Mouse (Mus musculus) midbrain, postnatal 0 days (tissue): ENCODE measurements around the gene Gm20388. TPM values are rescaled to one million over a fixed set of nuclear protein-coding genes. Genes with fewer than 3 reads are reported as not detected.
A peak's percentile ranks its signal among the peaks of the same experiment; 100 is the strongest.

Experiments used
- ATAC-seq: fragments of 200-750 bp; cut with Nextera tagmentation; 2 replicates; pipeline ENCODE4 v1.8.0; 2017; ENCODE audit warnings: moderate number of reproducible peaks, mild to moderate bottlenecking, moderate TSS enrichment, moderate library complexity; ENCODE audit not compliant: low FRiP score
- DNase-seq: peaks from one replicate; pipeline ENCODE4 v3.0.0-alpha.2; 2015; ENCODE audit warnings: low spot score
- H3K27ac ChIP-seq: fragments of 300-500 bp; sonication (generic); 2 replicates; pipeline ENCODE4 v1.5.1; 2014; ENCODE audit warnings: low read depth, mild to moderate bottlenecking, low read length, mixed read lengths
- H3K27me3 ChIP-seq: fragments of 300-500 bp; sonication (generic); 2 replicates; pipeline ENCODE4 v1.6.1; 2014; ENCODE audit warnings: low read length, control low read depth, mixed read lengths; ENCODE audit not compliant: insufficient read depth
- H3K36me3 ChIP-seq: fragments of 300-500 bp; sonication (generic); 2 replicates; pipeline ENCODE4 v1.6.1; 2014; ENCODE audit warnings: low read length, control low read depth, mixed read lengths; ENCODE audit not compliant: insufficient read depth
- H3K4me1 ChIP-seq: fragments of 300-500 bp; sonication (generic); 2 replicates; pipeline ENCODE4 v1.6.1; 2014; ENCODE audit warnings: mild to moderate bottlenecking, control low read depth, antibody characterized with exemption, low read length, mixed read lengths; ENCODE audit not compliant: insufficient read depth
- H3K4me2 ChIP-seq: fragments of 300-500 bp; sonication (generic); 2 replicates; pipeline ENCODE4 v1.6.1; 2014; ENCODE audit warnings: low read depth, mild to moderate bottlenecking, low read length, mixed read lengths; ENCODE audit not compliant: poor library complexity, severe bottlenecking
- H3K4me3 ChIP-seq: fragments of 300-500 bp; sonication (generic); 2 replicates; pipeline ENCODE4 v1.5.1; 2014; ENCODE audit warnings: low read depth, mild to moderate bottlenecking, low read length, moderate library complexity
- H3K9ac ChIP-seq: fragments of 300-500 bp; sonication (generic); replicated peaks from 2 replicates; pipeline ENCODE4 v1.6.1; 2014; ENCODE audit warnings: mild to moderate bottlenecking, low read length, moderate library complexity, mixed read lengths; ENCODE audit not compliant: poor library complexity, severe bottlenecking
- H3K9me3 ChIP-seq: fragments of 300-500 bp; sonication (generic); 2 replicates; pipeline ENCODE4 v1.6.1; 2016; ENCODE audit warnings: low read length, control low read depth
- CTCF ChIP-seq: IDR thresholded peaks from 2 replicates; pipeline ENCODE4 v1.5.1; 2016; ENCODE audit warnings: antibody characterized with exemption, mild to moderate bottlenecking
- WGBS: fragments of 180-500 bp; shearing (Covaris S2); extraction: QIAGEN DNeasy Blood & Tissue Kit; methylation state at CpG from one replicate; pipeline ENCODE4 v1.1.7; 2014; 5-methylcytosine and 5-hydroxymethylcytosine counted together
- polyA plus RNA-seq: library from polyadenylated mRNA; unstranded; fragments of >200 nt; fragmentation: Nextera tagmentation; extraction: Ambion mirVana; gene quantifications from 2 replicates; pipeline ENCODE4 v1.2.1, GENCODE M21; 2015
- total RNA-seq: library from RNA; depleted of rRNA; stranded (reverse); fragments of >200 nt; gene quantifications from 2 replicates; pipeline ENCODE4 v1.2.3, GENCODE M21; 2014

Gm20388 gene
- total and polyA plus RNA-seq, 2 experiments from 2014 or later, result 74.2 TPM; not detected in 1

DNA sequence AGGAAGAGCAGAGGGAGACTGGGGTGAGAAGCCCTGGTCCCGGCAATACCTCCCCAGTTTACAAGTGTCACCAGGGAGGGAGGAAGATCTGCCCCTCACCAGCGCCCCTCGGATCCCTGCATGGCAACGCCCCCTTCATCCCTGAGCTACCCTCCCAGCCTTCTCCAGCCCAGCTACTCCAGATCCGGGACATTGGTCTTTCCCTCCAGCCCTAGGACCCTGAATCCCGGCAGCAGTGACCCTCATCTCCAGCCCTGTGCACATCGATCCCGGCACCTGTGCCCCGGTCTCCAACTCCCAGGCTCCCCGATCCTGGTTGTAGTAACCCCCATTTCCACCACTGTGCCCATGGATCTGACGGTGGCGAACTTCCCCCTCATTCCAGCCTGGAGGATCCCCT is 2532.1 kb downstream of the Gm20388 start:
- ATAC-seq, result peak; percentile 4; the same call in 1 of the 2 replicates
- no peaks in the 10 kb centered on the region for H3K9me3 ChIP-seq
- WGBS, result under 1% methylated on average over 12 of the region's 12 CpGs
- TF ChIP-seq CTCF, result no peak
- H3K4me3 ChIP-seq, result peak overlapping the region; percentile 74
- H3K36me3 ChIP-seq, result peaks cover 14% of the 10 kb centered on the region
- H3K4me2 ChIP-seq, result peak overlapping the region; percentile 96
- H3K9ac ChIP-seq, result peak overlapping the region; percentile 73
- H3K27me3 ChIP-seq, result no peaks in the 10 kb centered on the region
- DNase-seq, result no peak
- peak overlapping the region; percentile 78 for H3K27ac ChIP-seq
- peaks cover 13% of the 10 kb centered on the region; the same call in 1 of the 2 replicates for H3K4me1 ChIP-seq

DNA sequence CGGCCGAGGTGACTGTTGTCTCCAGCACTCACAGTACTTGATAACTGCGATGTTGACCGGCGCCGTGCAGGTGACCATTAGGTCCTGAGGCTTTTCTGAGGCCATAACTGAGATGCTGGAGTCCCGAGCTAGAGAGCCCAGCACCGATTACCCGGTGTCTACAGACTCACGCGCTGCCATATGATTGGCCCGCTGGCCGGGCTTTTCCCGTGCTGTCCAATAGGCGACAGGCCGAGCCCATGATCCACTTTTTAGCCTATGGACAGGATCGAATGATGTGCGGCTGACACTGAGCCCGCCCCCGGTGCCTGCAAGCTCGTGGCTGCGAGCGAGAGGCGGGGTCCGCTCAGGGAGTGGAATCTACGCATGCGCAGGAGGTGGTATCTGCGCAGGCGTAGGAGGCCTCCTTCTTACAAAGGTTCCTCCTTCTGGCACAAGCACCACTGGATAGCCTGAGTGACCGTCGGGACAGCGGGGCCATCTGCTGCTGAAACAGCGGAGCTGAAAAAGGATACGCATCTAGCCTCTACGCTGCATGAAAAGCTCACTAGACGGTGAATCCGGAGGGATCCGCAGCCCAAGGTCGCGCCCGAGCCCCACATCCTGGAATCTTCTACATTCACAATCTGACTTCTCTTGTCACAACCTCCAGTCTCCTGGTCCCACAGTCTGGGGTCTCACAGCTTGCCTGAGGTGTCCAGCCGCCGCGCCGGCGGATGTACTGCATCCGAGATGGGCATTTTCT is 2532.8 kb downstream of the Gm20388 start, which contains the start of gene Mvd:
Gene Mvd, minus strand, starts transcription at position 161 of the 745 bp plus-strand sequence.
- TF ChIP-seq CTCF, result peak; percentile 50
- Histone ChIP-seq H3K4me1 (peaks cover 13% of the 10 kb centered on the region; the same call in 1 of the 2 replicates), H3K27me3 (no peaks in the 10 kb centered on the region), H3K4me3 (peak within 1 kb of the TSS; percentile 74), H3K9me3 (no peaks in the 10 kb centered on the region), H3K4me2 (peak within 1 kb of the TSS; percentile 96), H3K36me3 (peaks cover 10% of the 10 kb centered on the region; the same call in 1 of the 2 replicates), H3K27ac (peak within 1 kb of the TSS; percentile 86), H3K9ac (peak within 1 kb of the TSS; percentile 73)
- WGBS, result under 1% methylated on average over 47 of the region's 47 CpGs
- peak; percentile 100 for DNase-seq
- peak; percentile 98 for ATAC-seq

DNA sequence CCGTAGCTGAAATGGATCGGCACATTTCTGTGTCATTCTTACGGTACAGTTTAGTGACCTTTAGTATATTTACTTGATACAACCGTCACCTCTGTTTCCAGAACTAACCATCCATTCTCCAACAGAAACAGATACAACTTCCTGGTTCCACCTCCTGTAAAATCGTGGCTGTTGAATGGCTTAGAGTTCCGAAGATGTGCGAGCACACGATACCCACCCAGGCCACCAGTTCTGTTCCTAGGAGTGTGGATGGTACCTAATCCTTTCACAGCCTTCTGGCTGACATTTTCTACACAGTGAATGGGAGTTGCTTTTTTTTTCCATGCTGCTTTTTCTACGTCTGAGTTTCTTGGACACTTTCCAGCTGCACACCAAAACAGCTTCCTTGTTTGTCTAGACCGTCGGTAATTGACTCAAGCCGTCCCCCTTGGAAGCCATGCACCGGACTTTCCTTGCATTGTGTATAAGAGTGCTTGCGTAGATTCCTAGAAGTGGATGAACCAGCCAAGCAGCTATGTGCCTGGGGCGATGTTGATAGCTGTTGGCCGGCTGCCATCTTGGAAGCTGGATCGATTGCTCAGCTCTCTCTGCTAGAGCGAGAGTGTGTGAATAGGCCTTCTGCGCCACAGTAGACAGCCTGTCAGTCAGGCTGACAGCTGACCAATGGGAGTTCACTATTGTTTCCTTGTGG is 2533.6 kb downstream of the Gm20388 start:
- ATAC-seq (peak; percentile 38; the same call in 1 of the 2 replicates), DNase-seq (peak; percentile 94)
- TF ChIP-seq CTCF, result no peak
- H3K4me2 ChIP-seq, result peak overlapping the region; percentile 76
- peak overlapping the region; percentile 86 for H3K27ac ChIP-seq
- peaks cover 8% of the 10 kb centered on the region; the same call in 1 of the 2 replicates for H3K36me3 ChIP-seq
- H3K9ac ChIP-seq, result peak overlapping the region; percentile 64
- H3K27me3 ChIP-seq, result no peaks in the 10 kb centered on the region
- H3K9me3 ChIP-seq, result no peaks in the 10 kb centered on the region
- H3K4me3 ChIP-seq, result peak overlapping the region; percentile 74
- WGBS, result 6% methylated on average over 19 of the region's 19 CpGs
- H3K4me1 ChIP-seq, result peaks cover 13% of the 10 kb centered on the region; the same call in 1 of the 2 replicates

DNA sequence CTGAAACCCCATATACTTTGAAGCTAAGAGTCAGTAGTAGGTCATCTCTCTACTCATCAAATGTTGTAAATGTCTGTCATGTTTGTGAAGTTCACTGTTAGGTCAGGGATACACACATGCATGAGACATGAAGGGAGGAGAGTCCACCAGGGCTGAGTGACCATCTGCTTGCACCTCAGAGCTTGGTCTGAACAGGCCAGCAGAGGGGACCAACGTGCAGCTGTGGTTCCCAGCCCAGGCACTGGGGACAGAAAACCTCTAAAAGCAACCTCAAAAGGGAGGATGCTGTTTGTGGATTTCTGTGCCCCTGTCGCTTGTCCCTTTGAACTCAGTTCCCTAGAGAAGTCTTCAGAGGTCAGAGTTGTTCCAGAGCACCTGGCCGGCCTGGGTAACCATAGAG is 2534.6 kb downstream of the Gm20388 start:
- peak; percentile 28 for TF ChIP-seq CTCF
- ATAC-seq, result no peak
- Histone ChIP-seq H3K9ac (0 out of 2 replicates have a peak overlapping the region, but pooled peaks have one; percentile 13), H3K4me3 (no peak overlapping the region), H3K36me3 (no peaks in the 10 kb centered on the region), H3K4me1 (peaks cover 13% of the 10 kb centered on the region; the same call in 1 of the 2 replicates), H3K4me2 (peak overlapping the region; percentile 76), H3K9me3 (no peaks in the 10 kb centered on the region), H3K27ac (peak overlapping the region; percentile 86; the same call in 1 of the 2 replicates), H3K27me3 (no peaks in the 10 kb centered on the region)
- DNase-seq, result no peak
- 62% methylated on average over 3 of the region's 3 CpGs for WGBS

DNA sequence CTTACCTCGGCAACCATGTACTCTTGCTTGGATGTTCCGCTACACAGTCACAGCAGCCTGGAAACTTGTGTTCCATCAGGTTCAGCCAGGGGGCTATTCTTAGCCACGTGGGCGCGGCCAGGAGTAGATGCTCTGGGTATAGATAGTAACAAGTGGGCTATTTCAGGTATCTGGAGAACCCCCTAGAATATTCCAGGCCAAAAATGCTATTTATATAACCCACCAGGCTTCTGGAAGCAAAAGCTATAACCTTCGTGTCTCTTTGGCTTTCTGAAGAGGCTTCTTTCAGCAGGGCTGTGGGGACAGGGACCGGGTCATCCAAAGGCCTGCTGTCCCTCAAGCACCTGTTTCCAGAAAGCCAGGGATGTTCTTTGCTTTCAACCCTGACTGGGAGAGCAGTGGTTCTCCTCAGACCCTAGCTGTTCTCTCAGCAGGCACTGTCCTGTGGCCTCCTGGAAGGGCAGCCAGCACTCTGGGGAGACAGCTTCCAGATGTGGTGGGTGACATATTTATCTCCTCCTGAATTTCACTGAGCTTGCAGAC is 2540.6 kb downstream of the Gm20388 start:
- no peak for TF ChIP-seq CTCF
- Histone ChIP-seq H3K36me3 (no peaks in the 10 kb centered on the region), H3K4me2 (no peak overlapping the region), H3K27ac (no peak overlapping the region), H3K4me3 (no peak overlapping the region), H3K9me3 (no peaks in the 10 kb centered on the region), H3K4me1 (no peaks in the 10 kb centered on the region), H3K9ac (no peak overlapping the region), H3K27me3 (no peaks in the 10 kb centered on the region)
- DNase-seq (no peak), ATAC-seq (no peak)
- WGBS, result 81% methylated on average over 7 of the region's 7 CpGs
